Mouse (Mus musculus) heart, embryonic 12.5 days (tissue): ENCODE measurements at regions not wholly inside any gene's neighbourhood (a gene's known extent, or its start where the extent isn't known, plus 50 kb on each side); places are given as distances from the start of the nearest gene placed in this dataset.

Experiments used
- ATAC-seq: fragments of 200-750 bp; cut with Nextera tagmentation; 2 replicates; pipeline ENCODE4 v1.8.0; 2017; ENCODE audit warnings: moderate TSS enrichment, moderate library complexity; ENCODE audit not compliant: insufficient number of reproducible peaks, low FRiP score
- H3K27ac ChIP-seq: fragments of 300-500 bp; sonication (generic); 2 replicates; pipeline ENCODE4 v1.5.1; 2016; ENCODE audit warnings: mild to moderate bottlenecking, moderate library complexity; ENCODE audit not compliant: poor library complexity, severe bottlenecking
- H3K27me3 ChIP-seq: fragments of 300-500 bp; sonication (generic); replicated peaks from 2 replicates; pipeline ENCODE4 v1.6.1; 2016; ENCODE audit warnings: mild to moderate bottlenecking, moderate library complexity
- H3K36me3 ChIP-seq: fragments of 300-500 bp; sonication (generic); 2 replicates; pipeline ENCODE4 v1.6.1; 2016; ENCODE audit warnings: mild to moderate bottlenecking, moderate library complexity
- H3K4me1 ChIP-seq: fragments of 300-500 bp; sonication (generic); replicated peaks from 2 replicates; pipeline ENCODE4 v1.6.1; 2016; ENCODE audit warnings: mild to moderate bottlenecking
- H3K4me2 ChIP-seq: fragments of 300-500 bp; sonication (generic); 2 replicates; pipeline ENCODE4 v1.6.1; 2016; ENCODE audit warnings: mild to moderate bottlenecking, moderate library complexity
- H3K4me3 ChIP-seq: fragments of 300-500 bp; sonication (generic); 2 replicates; pipeline ENCODE4 v1.5.1; 2016; ENCODE audit warnings: mild to moderate bottlenecking
- H3K9ac ChIP-seq: fragments of 300-500 bp; sonication (generic); 2 replicates; pipeline ENCODE4 v1.6.1; 2016; ENCODE audit warnings: mild to moderate bottlenecking, moderate library complexity
- H3K9me3 ChIP-seq: fragments of 300-500 bp; sonication (generic); replicated peaks from 2 replicates; pipeline ENCODE4 v1.6.1; 2016; ENCODE audit warnings: mild to moderate bottlenecking, moderate library complexity
- WGBS: fragments of 180-500 bp; shearing (Covaris S2); methylation state at CpG from one replicate; pipeline ENCODE4 v1.1.7; 2016; 5-methylcytosine and 5-hydroxymethylcytosine counted together

DNA sequence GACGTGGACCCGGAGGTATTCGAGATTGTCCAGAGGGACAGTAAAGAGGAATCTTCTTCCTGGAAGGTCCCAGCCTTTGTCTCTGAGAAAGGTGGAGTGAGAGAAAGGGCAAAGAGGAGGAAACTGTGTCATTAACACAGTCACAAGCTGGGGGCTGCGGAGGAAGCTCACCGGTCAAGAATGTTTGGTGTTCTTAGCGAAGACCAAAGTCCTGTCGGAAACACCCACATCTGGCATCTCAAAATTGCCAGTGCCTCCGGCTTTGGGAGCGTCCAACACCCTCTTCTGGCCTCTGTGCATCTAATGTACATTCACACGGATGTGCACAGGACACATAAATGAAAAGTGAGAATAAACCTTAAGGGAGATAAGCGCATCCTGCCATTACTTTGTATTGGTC, 1134.1 kb upstream of the A1bg start:
- no peak overlapping the region for H3K9ac ChIP-seq
- no peak for ATAC-seq
- no peak overlapping the region for H3K4me3 ChIP-seq
- no peaks in the 10 kb centered on the region for H3K27me3 ChIP-seq
- no peaks in the 10 kb centered on the region for H3K9me3 ChIP-seq
- H3K27ac ChIP-seq: no peak overlapping the region
- H3K4me2 ChIP-seq: no peak overlapping the region
- peaks cover 4% of the 10 kb centered on the region for H3K4me1 ChIP-seq
- no peaks in the 10 kb centered on the region for H3K36me3 ChIP-seq
- WGBS: 84% methylated on average over 11 of the region's 11 CpGs

DNA sequence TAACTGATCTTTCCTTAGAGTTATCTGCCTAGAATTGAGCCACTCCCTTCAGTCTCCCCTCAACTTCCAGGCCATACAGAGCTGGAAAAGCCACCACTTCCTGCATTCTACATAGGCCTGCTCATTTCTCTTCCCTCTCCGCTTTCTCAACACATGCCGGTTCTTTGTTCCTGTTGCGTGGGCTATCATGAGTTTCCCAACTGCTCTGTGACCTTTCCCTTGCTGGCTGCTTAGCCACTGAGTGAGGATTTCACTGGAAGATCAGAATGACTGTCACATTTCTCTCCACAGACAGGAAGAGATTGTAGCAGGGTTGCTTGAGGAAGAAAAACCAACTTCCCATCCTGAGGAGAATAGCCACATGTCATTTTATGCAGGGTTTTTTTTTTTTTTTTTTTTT, 1133.6 kb upstream of the A1bg start:
- Histone ChIP-seq H3K4me1 (peaks cover 4% of the 10 kb centered on the region), H3K9ac (no peak overlapping the region), H3K9me3 (no peaks in the 10 kb centered on the region), H3K27ac (no peak overlapping the region), H3K27me3 (no peaks in the 10 kb centered on the region), H3K36me3 (no peaks in the 10 kb centered on the region), H3K4me2 (no peak overlapping the region), H3K4me3 (no peak overlapping the region)
- WGBS: 75% methylated on average over 3 of the region's 3 CpGs
- no peak for ATAC-seq

DNA sequence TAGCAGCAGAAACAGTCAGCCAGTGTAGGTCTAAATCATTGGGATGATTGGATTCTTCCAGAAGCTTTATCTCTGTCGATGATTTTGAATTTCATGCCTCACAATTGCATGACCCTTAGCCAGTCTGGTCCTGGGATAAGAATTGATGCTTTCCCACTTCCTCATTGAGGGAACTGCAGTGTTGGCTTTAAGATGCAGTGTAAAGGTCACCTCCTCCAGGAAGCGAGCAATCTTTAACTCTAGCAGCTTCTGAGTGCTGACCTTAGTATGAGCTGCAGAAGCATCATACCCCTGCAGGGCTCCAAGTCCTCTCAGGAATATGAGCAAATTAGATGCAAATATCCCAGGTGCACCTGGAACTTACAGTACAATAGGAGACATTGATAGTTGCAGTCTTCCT, 1132.2 kb upstream of the A1bg start:
- H3K27ac ChIP-seq: no peak overlapping the region
- H3K9me3 ChIP-seq: no peaks in the 10 kb centered on the region
- no peak overlapping the region for H3K4me3 ChIP-seq
- no peak overlapping the region for H3K9ac ChIP-seq
- H3K4me1 ChIP-seq: peaks cover 4% of the 10 kb centered on the region
- 77% methylated on average over 2 of the region's 2 CpGs for WGBS
- ATAC-seq: no peak
- H3K36me3 ChIP-seq: no peaks in the 10 kb centered on the region
- H3K4me2 ChIP-seq: no peak overlapping the region
- no peaks in the 10 kb centered on the region for H3K27me3 ChIP-seq

DNA sequence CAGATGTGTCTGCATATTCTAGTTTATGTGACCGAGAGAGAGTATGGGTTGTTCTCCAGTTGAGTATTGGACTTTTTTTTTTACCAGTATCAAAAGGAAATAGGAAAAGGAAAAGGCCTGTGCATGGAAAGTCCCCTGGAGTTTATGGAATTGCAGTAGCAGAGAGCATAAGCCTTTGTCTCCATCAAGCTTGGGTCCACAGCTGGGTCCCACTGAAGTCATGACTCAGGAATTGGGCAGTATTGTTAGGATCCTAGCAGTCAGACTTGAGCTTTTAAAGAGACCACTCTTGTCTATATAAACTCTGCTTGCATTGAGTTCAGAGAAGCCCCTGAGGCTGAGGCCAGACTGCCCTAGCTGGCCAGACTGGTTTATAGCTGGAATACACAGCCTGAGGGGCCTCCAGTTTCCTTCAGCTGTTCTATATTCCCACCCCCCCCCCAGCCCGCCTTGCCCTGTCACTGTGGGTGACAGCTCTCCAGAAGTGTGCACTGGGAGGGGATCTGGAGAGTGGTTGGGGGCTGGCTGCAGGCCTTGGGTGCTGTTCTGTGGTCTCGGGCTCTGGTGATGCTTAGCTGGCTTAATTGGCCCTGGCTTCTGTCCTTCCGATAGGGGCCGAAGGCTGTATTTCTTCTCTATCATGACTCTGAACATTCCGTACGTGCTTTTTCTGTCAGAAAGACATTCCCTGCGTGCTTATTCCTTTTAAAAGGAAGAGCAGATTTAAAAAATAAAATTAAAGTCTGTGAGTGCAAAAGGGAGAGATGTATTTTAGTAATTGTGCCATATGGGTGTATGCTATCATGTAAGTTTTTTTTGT, 1130.8 kb upstream of the A1bg start:
- Histone ChIP-seq H3K27me3 (no peaks in the 10 kb centered on the region), H3K36me3 (no peaks in the 10 kb centered on the region), H3K9ac (no peak overlapping the region), H3K27ac (no peak overlapping the region; the same call in 1 of the 2 replicates), H3K4me3 (no peak overlapping the region), H3K9me3 (no peaks in the 10 kb centered on the region), H3K4me1 (peaks cover 4% of the 10 kb centered on the region), H3K4me2 (no peak overlapping the region)
- WGBS: 64% methylated on average over 8 of the region's 8 CpGs
- ATAC-seq: no peak

DNA sequence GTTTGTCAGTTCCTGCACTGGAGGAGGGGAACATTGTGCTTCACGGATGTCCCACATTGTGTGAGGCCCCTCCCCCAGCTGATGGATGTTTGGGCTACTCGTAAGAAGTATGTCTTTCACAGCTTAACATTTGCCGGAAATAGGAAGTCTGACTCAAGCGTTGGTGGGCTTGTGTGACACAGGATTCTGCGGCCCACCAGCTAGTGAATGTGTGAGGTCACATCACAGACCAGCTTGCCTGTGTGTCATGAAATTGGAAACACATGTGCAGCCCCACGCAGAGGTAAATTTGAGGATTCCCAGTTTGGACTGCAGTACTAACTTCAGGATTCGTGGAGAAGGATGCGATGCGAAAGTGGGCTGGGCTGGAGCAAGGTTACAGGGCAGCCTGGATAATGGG, 1126.6 kb upstream of the A1bg start:
- Histone ChIP-seq H3K36me3 (no peaks in the 10 kb centered on the region), H3K27ac (no peak overlapping the region), H3K4me2 (no peak overlapping the region), H3K4me1 (peaks cover 9% of the 10 kb centered on the region), H3K4me3 (no peak overlapping the region), H3K9me3 (no peaks in the 10 kb centered on the region), H3K27me3 (no peaks in the 10 kb centered on the region), H3K9ac (no peak overlapping the region)
- 67% methylated on average over 9 of the region's 9 CpGs for WGBS
- ATAC-seq: no peak

DNA sequence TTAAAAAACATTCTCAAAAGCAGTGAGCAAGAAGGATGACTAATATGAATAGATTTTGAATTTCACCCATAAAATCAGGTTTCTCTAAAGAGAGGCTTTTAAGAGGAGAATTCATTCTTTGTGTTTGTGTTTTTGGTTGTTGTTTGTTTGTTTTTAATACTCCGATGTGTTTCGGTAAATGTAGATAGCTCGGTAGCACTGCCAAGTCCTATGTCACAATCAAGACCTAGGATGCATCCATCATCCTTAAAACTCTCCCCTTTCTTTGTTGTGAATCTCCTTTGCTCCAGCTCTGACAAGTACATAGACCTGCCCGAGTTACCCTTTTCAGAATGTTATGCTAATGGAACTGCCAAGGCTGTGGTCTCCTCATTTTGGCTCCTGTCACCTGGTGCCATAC, 1126.2 kb upstream of the A1bg start:
- ATAC-seq: no peak
- Histone ChIP-seq H3K4me3 (no peak overlapping the region), H3K4me1 (peaks cover 10% of the 10 kb centered on the region), H3K9me3 (no peaks in the 10 kb centered on the region), H3K36me3 (no peaks in the 10 kb centered on the region), H3K27me3 (no peaks in the 10 kb centered on the region), H3K4me2 (no peak overlapping the region), H3K27ac (no peak overlapping the region), H3K9ac (no peak overlapping the region)
- WGBS: 86% methylated on average over 4 of the region's 4 CpGs

DNA sequence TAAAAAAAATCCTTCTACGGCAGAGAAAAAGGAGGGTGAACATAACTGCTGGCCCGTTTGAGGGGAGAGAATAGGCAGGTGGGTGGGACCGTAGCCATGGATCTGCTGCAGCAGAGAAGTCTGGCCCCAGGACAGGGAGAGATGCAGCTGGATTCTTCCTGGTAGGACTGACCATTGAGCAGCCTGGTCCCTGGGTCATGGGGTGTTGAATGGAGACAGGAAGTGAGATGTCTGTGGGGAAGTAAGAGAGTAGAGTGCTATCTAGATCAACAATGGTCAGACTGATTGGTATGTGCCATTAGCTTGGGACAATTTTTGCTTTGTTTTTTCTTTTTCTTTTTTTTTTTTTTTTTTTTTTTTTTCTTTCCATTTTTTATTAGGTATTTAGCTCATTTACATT, 1123.5 kb upstream of the A1bg start:
- WGBS: 78% methylated on average over 3 of the region's 3 CpGs
- Histone ChIP-seq H3K4me1 (peaks cover 12% of the 10 kb centered on the region), H3K27ac (no peak overlapping the region), H3K4me2 (no peak overlapping the region), H3K9me3 (no peaks in the 10 kb centered on the region), H3K36me3 (no peaks in the 10 kb centered on the region), H3K4me3 (no peak overlapping the region), H3K9ac (no peak overlapping the region), H3K27me3 (no peaks in the 10 kb centered on the region)
- ATAC-seq: no peak

DNA sequence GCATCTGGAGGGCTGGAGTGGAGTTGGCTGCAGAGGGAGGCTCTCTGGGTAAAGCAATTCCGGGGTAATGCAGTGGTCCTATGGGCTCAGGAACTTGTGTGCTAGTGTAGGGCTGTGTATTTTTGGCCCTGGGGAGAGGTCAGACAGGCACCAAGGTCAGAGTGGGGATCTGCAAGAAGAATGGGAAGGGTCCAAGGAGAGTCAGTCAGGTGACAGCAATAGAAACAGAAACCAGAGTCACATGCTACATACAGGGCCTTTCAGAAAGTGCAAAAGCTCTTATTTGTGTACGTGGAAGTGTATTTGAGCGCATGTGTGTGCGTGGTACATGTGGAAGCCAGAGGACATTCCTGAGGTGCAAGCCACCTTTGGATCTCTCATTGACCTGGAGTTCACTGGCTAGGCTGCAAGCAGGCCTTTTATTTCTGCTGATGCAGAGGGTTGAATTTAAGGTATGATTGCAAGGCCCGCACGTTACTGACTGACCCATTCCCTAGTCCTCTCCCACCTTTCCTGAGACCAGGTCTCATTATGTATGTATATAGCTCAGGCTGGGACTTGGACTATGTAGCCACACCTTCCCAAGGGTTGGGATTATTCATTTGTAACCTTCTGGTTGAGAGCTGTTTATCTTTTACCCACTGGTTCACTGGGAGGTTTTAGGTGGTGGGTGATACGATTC, 1122.0 kb upstream of the A1bg start:
- H3K4me2 ChIP-seq: no peak overlapping the region
- no peak overlapping the region for H3K4me3 ChIP-seq
- no peak for ATAC-seq
- WGBS: 87% methylated on average over 7 of the region's 7 CpGs
- H3K9me3 ChIP-seq: no peaks in the 10 kb centered on the region
- no peak overlapping the region for H3K27ac ChIP-seq
- no peak overlapping the region for H3K9ac ChIP-seq
- peaks cover 12% of the 10 kb centered on the region for H3K4me1 ChIP-seq
- no peaks in the 10 kb centered on the region for H3K27me3 ChIP-seq
- no peaks in the 10 kb centered on the region for H3K36me3 ChIP-seq

DNA sequence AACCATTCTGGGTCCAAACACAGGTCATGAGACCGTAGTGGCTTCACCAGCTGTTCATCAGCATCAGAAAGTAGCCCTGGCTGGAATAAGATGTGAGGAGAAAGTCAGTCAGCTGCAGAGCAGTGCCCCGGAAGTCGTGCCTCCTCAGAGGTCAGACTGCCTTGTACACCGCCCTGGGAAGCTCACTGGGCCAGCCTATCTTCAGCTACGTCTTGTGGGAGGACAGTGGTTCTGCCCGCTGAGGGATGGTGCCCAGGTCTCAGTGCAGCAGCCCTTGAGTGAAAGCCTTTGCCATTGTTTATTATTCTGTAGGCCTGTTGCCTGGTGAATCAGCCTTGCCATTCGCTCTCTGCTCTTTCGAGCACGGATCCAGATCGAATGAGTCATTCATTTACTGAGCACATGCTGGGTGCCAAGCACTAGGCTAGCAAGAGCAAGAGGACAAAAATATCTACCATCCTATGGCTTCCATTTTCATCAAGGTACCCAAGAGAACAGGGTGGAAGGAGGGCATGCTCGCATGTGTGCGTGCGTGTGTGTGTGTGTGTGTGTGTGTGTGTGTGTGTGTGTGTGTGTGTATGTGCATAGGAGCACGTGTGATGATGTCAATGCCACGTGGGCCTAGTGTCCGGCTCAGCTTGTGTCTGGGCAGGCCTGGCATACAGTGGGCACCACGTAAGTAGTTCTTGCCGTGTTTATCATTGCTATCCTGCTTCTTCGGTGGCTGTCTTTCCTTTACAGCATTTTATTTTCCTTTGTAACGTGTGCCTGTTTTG, 1121.0 kb upstream of the A1bg start:
- no peak overlapping the region for H3K9ac ChIP-seq
- no peaks in the 10 kb centered on the region for H3K27me3 ChIP-seq
- H3K4me2 ChIP-seq: no peak overlapping the region
- no peak for ATAC-seq
- H3K4me3 ChIP-seq: no peak overlapping the region
- no peaks in the 10 kb centered on the region for H3K36me3 ChIP-seq
- WGBS: 80% methylated on average over 19 of the region's 20 CpGs
- peaks cover 12% of the 10 kb centered on the region for H3K4me1 ChIP-seq
- H3K27ac ChIP-seq: no peak overlapping the region
- no peaks in the 10 kb centered on the region for H3K9me3 ChIP-seq

DNA sequence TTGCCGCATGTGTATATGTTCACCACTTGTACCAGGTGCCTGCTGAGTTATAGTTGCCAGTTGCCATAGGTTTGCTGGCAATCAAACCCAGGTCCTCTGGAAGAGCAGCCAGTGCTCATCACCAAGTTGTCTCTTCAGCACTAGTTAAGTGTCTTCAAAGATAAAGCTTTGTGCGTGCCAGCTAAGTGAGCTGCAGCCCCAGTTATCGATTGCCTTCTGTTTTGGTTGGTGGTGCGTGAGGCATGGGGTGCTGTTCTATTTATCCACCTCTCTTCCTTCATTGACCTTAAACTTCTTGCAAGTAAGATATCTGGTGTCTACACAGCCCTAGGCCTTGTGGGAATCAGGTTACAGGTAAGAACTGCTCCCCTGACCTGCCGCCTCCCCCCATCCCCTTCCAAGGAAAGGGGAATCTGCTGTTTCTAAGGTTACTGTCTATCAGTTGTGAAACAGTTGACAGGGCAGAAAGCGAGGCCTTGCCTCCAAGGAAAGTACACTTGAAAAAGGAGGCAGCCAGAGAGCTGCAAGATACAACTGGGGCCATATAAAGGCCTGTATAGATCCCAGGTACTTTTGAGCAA, 1120.2 kb upstream of the A1bg start:
- H3K9ac ChIP-seq: no peak overlapping the region
- no peak for ATAC-seq
- H3K4me1 ChIP-seq: peaks cover 16% of the 10 kb centered on the region
- H3K9me3 ChIP-seq: no peaks in the 10 kb centered on the region
- 64% methylated on average over 6 of the region's 6 CpGs for WGBS
- H3K4me3 ChIP-seq: no peak overlapping the region
- no peak overlapping the region for H3K27ac ChIP-seq
- no peak overlapping the region for H3K4me2 ChIP-seq
- H3K36me3 ChIP-seq: no peaks in the 10 kb centered on the region
- no peaks in the 10 kb centered on the region for H3K27me3 ChIP-seq
